Mouse (Mus musculus): ENCODE measurements around the gene Drap1.

Drap1 gene

DNA sequence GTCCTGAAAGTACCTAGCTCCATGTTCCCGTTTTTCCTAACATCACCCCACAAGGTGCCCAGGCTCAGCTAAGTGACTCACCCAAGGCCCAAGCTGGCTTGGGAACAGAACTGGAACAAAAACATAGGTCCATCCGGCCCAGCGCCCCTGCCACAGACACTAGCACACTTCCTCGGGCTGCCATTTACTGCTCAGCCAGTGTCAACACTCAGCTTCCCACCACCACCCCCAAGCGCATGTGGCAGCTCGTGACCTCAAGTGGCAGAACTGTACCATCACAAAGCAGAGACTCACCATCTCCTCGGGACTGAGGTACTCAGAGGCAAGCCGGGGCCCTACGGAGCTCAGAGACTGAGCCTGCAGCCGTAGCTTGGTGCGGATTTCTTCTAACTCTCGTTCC lies 41.5 kb downstream of the Drap1 start:
- DNase-seq (ENCODE audit: low spot score in 2 of 2), result no peak

DNA sequence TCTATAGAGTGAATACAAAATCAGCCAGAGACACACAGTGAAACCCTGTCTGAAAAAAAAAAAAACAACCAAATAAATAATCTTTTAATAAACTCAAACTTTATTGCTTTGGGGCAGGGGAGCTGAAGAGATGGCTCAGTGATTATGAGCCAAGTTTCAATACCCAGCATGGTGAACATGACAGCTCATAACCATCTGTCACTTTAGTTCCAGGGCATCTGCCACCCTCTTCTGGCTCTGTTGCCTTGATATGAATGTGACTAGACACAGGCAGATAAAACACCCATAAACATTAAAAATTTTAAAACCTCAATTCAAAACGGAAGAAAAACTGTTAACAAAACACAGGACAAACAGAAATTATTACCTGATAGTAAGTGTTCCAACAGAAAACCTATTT lies 47.3 kb downstream of the Drap1 start:
- DNase-seq (ENCODE audit: low spot score in 2 of 2), result no peak

DNA sequence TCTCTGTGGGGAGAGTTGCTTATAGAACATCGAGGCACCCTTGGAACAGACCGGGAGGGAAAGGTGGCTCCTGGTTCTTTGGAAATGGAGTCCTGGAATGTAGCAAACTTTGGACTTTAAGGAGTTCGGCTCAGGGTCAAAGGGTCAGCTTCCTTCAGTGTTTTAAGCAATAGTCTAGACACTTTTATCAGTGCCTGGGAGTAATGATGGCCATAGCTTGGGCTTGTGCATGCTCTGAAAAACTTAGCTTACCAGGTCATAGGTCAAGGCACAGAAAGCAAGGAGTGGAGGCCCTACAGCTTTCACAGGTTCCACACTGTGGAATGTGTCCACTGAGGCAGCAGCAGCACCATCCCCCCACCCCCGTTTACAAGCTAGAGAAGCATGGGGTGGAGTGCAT lies 50.0 kb downstream of the Drap1 start:
- no peak for DNase-seq (ENCODE audit: low spot score in 2 of 2)

DNA sequence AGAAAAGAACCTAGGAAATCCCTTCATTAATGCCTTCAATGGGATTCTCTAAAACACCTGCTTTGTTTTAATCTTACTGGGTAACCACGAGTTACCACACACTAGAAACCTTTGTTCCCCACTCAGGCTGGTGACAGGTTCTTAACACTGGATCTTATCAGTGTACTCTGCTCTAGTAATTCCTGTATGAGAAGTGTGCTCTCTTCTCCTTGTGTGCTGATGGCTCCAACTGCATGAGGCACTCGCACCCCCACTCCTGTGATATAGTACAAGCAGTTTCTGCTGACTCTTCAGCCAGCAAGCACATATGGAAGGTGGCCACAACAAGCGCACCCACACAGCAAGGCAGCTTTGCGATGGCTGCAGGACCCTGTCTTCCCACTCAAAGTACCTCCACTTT lies 50.6 kb downstream of the Drap1 start:
- DNase-seq (ENCODE audit: low spot score in 2 of 2), result no peak

All from heart, adult 9 months (tissue).